ENCODE assay signal across 9 mouse cellular contexts in the genomic region with DNA sequence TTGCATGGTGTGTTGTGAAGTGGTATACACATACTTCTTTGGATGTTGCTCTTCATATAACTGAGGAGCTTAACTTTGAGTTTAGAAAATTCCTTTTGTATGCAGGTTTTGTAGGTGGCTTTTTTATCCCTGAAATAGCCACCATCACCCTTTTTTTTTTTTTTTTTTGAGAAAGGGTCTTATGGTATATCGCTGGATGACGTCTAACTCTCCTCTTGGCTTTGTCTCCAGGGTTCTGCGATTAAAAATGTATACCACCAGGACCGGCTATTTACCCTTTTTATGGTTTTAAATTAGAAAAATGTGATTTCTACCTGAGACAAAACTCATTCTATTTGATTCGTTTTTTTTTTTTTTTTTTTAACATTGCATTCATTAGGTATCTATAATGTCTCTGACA. TPM values are rescaled to one million over a fixed set of nuclear protein-coding genes. Genes with fewer than 3 reads are reported as not detected.
DNase-seq lines count a peak whose midpoint lies in the region; ATAC-seq and TF ChIP-seq lines count a peak whose summit lies in the region.
"Had no signal": no experiment of that assay in that cellular context is flagged by ENCODE, and none has a peak within 500 bp of the region (broad histone marks: within the 10 kb centered on the region; RNA-seq: fewer than 3 reads in every experiment).

No protein-coding gene starts in this region.

- peak overlapping the region; percentile 84; the same call in 1 of the 2 replicates for H3K4me2 ChIP-seq in lung, postnatal 0 days (replicated peaks; ENCODE audit: low read depth, low read length)
- H3K4me2 ChIP-seq in liver, embryonic 12.5 days = peak overlapping the region; percentile 77
- H3K4me2 ChIP-seq in stomach, embryonic 15.5 days = peak overlapping the region; percentile 30; the same call in 1 of the 2 replicates

- H3K27me3 ChIP-seq in erythroblast, embryonic 14.5 days (ENCODE audit: control insufficient read depth) = no peaks in the 10 kb centered on the region
- H3K27me3 ChIP-seq in lung, postnatal 0 days (replicated peaks; ENCODE audit: insufficient read depth, low read length) = no peaks in the 10 kb centered on the region
- H3K27me3 ChIP-seq in liver, embryonic 12.5 days (replicated peaks) = no peaks in the 10 kb centered on the region
- no peaks in the 10 kb centered on the region for H3K27me3 ChIP-seq in stomach, embryonic 15.5 days (replicated peaks)

- TF ChIP-seq CTCF in lung, postnatal 0 days (IDR thresholded peaks at IDR 0.05) = no peak
- no peak for TF ChIP-seq CTCF in lung, adult 2 months (IDR thresholded peaks at IDR 0.05; ENCODE audit: insufficient read depth, low read length)

- no peaks in the 10 kb centered on the region for H3K9me3 ChIP-seq in erythroblast, embryonic 14.5 days (ENCODE audit: control insufficient read depth, low read length)
- H3K9me3 ChIP-seq in lung, postnatal 0 days (ENCODE audit: low read length) = no peaks in the 10 kb centered on the region
- no peaks in the 10 kb centered on the region for H3K9me3 ChIP-seq in liver, embryonic 12.5 days (replicated peaks)
- H3K9me3 ChIP-seq in stomach, embryonic 15.5 days = no peaks in the 10 kb centered on the region

- no peaks in the 10 kb centered on the region for H3K36me3 ChIP-seq in erythroblast, embryonic 14.5 days (ENCODE audit: control insufficient read depth)
- H3K36me3 ChIP-seq in lung, postnatal 0 days (ENCODE audit: insufficient read depth, low read length) = no peaks in the 10 kb centered on the region
- H3K36me3 ChIP-seq in liver, embryonic 12.5 days = no peaks in the 10 kb centered on the region
- H3K36me3 ChIP-seq in stomach, embryonic 15.5 days = no peaks in the 10 kb centered on the region

- H3K4me1 ChIP-seq in erythroblast, embryonic 14.5 days (ENCODE audit: control insufficient read depth) = peaks cover 36% of the 10 kb centered on the region
- peaks cover 3% of the 10 kb centered on the region; the same call in 1 of the 2 replicates for H3K4me1 ChIP-seq in lung, postnatal 0 days (ENCODE audit: insufficient read depth, low read depth, low read length)
- peaks cover 7% of the 10 kb centered on the region for H3K4me1 ChIP-seq in lung, adult 2 months (ENCODE audit: control insufficient read depth, insufficient read depth, low read length)
- H3K4me1 ChIP-seq in liver, embryonic 12.5 days = peaks cover 28% of the 10 kb centered on the region
- no peaks in the 10 kb centered on the region for H3K4me1 ChIP-seq in stomach, embryonic 15.5 days

- no peak for TF ChIP-seq POLR2A in lung, adult 2 months (IDR thresholded peaks at IDR 0.05; ENCODE audit: borderline replicate concordance, extremely low read depth, low read depth, low read length)

- 54% methylated on average over 5 of the region's 5 CpGs for WGBS in lung, postnatal 0 days
- WGBS in lung, adult 2 months = 55% methylated on average over 5 of the region's 5 CpGs
- 45% methylated on average over 5 of the region's 5 CpGs for WGBS in liver, embryonic 12.5 days (ENCODE audit: insufficient replicate concordance)
- WGBS in stomach, embryonic 15.5 days = 65% methylated on average over 5 of the region's 5 CpGs

- TF ChIP-seq EP300 in lung, postnatal 0 days (IDR thresholded peaks at IDR 0.05) = no peak

- no peak overlapping the region for H3K9ac ChIP-seq in lung, postnatal 0 days (replicated peaks; ENCODE audit: low read depth)
- H3K9ac ChIP-seq in liver, embryonic 12.5 days = peak overlapping the region; percentile 22; the same call in 1 of the 2 replicates
- no peak overlapping the region for H3K9ac ChIP-seq in stomach, embryonic 15.5 days

- H3K27ac ChIP-seq in lung, postnatal 0 days (ENCODE audit: low read length) = no peak overlapping the region
- H3K27ac ChIP-seq in liver, embryonic 12.5 days = no peak overlapping the region
- no peak overlapping the region for H3K27ac ChIP-seq in stomach, embryonic 15.5 days

- ATAC-seq in erythroblast, adult 5-6 weeks (replicated peaks; ENCODE audit: low FRiP score, poor library complexity, severe bottlenecking) = no peak
- ATAC-seq in lung, postnatal 0 days = no peak
- no peak for ATAC-seq in liver, embryonic 12.5 days
- ATAC-seq in stomach, embryonic 15.5 days (ENCODE audit: insufficient read depth, low FRiP score, low read depth) = no peak

- DNase-seq in lung, postnatal 0 days (ENCODE audit: low spot score) = no peak
- no peak for DNase-seq in lung, adult 2 months
- no peak for DNase-seq in cerebellum, postnatal 10 days
- no peak for DNase-seq in cerebellum, adult 11-12 months
- DNase-seq: cerebellum, postnatal 14 days had no signal

- peak overlapping the region; percentile 100 for H3K4me3 ChIP-seq in erythroblast, embryonic 14.5 days (replicated peaks)
- H3K4me3 ChIP-seq in lung, postnatal 0 days (ENCODE audit: low read depth, low read length) = no peak overlapping the region
- no peak overlapping the region for H3K4me3 ChIP-seq in lung, adult 2 months (replicated peaks; ENCODE audit: extremely low read depth, low read depth, low read length)
- peak overlapping the region; percentile 72 for H3K4me3 ChIP-seq in liver, embryonic 12.5 days
- no peak overlapping the region for H3K4me3 ChIP-seq in stomach, embryonic 15.5 days (replicated peaks)

RNA-seq across cellular contexts. Expression of a gene that starts 2.2 kb away (rescaled TPM):
- polyA plus RNA-seq in erythroblast, embryonic 14.5 days (2012) = 0.73 and 1.2 TPM in 2 replicates
- total RNA-seq in erythroblast, adult 5-6 weeks (2015; ENCODE audit: low replicate concordance) = 25.6 and 39.1 TPM in 2 replicates
- 44.9 and 61.0 TPM in 2 replicates for total RNA-seq in erythroblast, adult 5-6 weeks (2017; ENCODE audit: low replicate concordance)
- 107 and 116 TPM in 2 replicates for polyA plus RNA-seq in lung, postnatal 0 days (2015; fragmentation: Nextera tagmentation; extraction: Ambion mirVana)
- 87.0 and 121 TPM in 2 replicates for polyA plus RNA-seq in lung, adult 2 months (2012; rRNA removed)
- polyA plus RNA-seq in liver, embryonic 12.5 days (2016; fragmentation: Nextera tagmentation; extraction: Ambion mirVana) = 88.5 and 92.6 TPM in 2 replicates
- 120 and 135 TPM in 2 replicates for polyA plus RNA-seq in stomach, embryonic 15.5 days (2015; fragmentation: Nextera tagmentation; extraction: Ambion mirVana)

Comparison
In these comparisons a context has a peak if more than half of its experiments do, and no peak if none do; other contexts are left out.
1. H3K4me3 ChIP-seq: peak in erythroblast, embryonic 14.5 days (single experiment) and liver, embryonic 12.5 days (single experiment); none in lung, postnatal 0 days (single experiment), lung, adult 2 months (single experiment) and stomach, embryonic 15.5 days (single experiment).
2. H3K4me2 ChIP-seq: peak in every context shown above with its lines; median percentile 84 in lung, postnatal 0 days; 77 in liver, embryonic 12.5 days; 30 in stomach, embryonic 15.5 days.
3. RNA of a gene that starts 2.2 kb away (polyA plus RNA-seq): 120 to 135 TPM in stomach, embryonic 15.5 days, 107 to 116 TPM in lung, postnatal 0 days, 88.5 to 92.6 TPM in liver, embryonic 12.5 days and 87.0 to 121 TPM in lung, adult 2 months; 0.73 to 1.2 TPM in erythroblast, embryonic 14.5 days; every median in the first group is over 10 times any median in the second.